Mouse (Mus musculus) regulatory T cell (primary cell): Measurements from ENCODE around the gene Nsdhl.

Source experiments
- in situ Hi-C: fragments of 300-600 bp; cut with MboI, MseI; formaldehyde crosslinking; loops from one replicate; pipeline ENCODE4 v1.15.1; 2025; ENCODE audit warnings: high pct_unique_total_duplicates

Nsdhl gene

DNA sequence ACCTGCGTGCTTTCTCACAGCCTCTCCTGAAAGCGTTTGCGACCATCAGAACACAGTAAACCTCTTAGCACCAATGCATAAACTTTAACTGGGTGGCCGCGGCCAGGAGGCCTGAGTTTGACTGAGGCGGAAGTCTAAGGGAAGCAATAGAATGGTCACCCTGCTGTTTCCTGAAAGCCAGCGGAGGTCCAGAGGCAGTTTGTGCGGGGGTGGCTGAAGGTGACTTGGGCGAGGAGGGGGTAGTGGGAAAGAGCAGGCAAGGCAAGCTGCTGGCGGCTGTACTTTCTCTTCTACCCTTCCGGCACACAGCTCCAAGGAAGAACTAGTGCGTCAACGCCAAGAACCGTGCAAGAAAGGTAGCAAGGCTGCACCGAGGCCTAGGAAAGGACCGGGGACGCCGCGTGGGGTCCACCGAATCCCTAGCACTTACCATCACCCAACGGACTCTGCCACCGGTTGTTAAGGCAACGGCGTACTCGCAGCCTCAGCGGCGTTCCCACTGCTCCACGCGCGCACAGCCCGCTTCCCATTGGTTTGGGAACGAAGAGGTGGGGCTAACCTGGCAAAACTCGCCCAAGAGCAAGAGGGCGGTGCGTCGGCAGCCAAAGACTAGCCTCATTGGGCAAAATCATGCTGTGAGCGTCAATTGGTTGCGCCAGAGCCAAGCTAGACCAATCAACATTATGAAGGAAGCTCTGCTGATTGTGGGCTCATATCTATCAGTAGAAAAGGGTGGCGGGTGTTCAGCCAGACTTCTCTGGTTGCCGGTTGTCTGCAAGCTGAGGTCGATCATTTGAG lies at the start of gene Nsdhl, which contains the start of gene Cetn2:
Gene Nsdhl, plus strand, starts transcription at position 674 of the 798 bp plus-strand sequence.
Gene Cetn2, minus strand, starts transcription at position 528 of the 798 bp plus-strand sequence.
- in situ Hi-C loops = no loop called here

DNA sequence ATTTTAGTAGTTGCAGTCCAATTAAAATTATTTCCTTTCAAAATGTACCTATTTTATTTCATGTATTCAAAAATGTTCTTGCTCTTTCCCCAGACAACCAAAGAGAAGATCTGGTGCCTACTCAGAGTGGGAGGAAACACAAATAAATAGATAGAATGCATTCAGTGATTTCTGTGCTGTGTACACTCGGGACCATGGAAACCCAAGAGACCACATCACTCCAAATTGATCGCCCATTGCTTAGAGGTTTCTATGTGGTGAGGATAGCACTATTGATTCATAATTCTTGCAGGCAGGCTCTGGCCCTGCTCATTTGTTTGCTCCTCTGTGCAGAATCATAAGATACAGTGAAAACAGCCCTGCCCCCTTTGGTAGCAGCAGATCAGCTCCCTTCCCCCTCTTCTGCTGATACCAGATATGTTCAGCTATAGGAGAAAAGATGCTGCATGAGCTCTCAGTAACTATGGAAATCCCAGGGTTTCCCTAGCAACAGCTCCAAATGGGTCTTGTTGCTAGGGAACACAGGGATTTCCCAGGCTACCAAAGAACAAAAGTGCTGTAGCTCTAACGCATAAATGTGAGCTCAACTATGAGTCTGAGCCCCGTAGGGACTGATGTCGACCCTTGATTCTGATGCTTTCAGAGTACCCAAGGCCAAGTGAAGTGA lies 22.8 kb upstream of the Nsdhl start:
- in situ Hi-C loops = no loop called here

DNA sequence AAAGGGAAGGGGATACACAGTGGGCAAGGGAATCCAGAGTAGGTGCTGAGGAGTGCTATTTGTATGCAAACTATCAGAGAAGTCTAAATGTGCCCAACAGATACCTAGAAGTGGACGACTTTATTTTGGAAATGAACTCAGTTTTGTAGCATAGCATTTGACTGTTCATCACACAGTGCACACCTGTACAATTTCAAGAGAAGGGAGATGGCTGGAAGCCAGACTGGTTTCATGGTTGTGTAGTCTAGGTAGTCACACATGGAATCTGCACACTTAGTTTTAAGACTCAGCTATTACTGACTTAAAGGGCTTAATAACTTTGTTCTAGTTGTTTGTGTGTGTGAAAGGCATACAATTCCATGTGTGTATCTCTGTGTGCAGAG lies 22.3 kb upstream of the Nsdhl start:
- in situ Hi-C loops = no loop called here

DNA sequence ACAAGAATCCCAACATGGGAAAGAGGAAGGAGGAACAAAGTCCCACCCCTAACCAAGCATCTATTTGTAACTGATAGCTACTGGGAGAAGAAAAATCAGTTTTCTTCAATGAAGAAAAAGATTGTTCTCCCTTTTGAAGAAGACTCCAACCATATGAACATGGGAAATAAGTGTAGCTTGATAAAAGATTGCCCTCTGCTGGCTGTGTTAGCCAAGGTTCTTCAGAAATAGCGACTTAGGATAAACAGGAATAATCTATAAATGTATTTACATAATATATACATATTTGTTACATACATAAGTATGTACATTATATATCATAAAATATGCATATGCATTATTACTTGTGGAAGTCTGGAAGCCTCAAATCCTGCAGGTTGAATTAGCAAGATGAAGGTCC lies 15.8 kb upstream of the Nsdhl start:
- in situ Hi-C loops = loop anchor here (10.0 kb wide), 1 partner anchor 1708 kb away; no protein-coding TSS in a partner anchor

DNA sequence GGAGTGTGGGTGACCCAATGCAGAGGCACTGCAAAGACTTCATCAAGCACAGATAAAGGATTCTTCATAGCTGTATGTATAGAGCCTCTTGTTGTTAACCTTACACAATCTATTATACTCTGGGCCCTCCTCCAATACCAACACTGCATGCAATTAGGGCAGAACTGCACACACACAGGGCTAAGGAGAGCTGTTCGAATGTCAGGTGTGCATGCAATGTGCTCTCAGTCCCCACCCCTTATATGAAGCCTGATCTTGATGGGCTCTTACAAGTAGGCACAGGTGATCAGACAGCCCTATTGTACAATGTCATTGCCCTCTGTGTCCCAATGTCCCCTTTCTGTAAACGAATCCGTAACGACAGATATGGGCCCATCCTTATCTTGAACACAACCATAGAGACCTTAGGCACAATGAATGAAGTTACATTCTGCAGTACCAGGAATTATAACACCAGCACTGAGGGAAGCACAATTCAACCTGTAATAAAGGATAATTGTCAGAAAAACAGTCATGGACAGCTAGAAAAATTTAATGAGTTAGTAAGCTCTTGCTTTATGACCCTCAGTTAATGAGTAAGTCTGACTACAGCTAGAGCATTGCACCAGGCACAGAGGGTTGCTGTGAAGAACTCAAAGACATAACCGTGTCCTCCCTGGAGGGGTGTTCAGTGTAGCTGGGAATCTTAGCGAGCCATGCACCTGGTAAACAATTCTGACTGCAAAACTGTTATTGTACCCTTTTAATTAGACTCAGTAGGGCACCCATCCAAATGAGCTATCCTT lies 10.5 kb upstream of the Nsdhl start:
- in situ Hi-C loops = loop anchor here (10.0 kb wide), 1 partner anchor 1713 kb away; no protein-coding TSS in a partner anchor

DNA sequence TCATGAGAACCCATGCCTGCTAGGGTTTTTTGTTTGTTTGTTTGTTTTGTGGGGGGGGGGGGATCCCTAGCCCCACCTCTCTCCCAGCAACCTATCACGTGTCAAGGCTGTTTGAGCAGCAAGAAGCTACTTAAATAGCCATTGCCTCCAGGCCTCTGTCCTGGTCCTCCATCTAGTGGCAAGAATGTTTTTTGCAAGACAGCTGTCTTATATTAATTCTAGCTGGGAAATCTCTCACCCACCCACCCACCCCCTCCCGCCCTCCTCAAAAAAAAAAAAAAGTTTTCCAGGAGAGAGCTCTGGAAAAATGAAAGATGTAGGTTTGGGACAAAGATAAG lies 10.0 kb upstream of the Nsdhl start:
- in situ Hi-C loops = loop anchor here (10.0 kb wide), 1 partner anchor 1714 kb away; no protein-coding TSS in a partner anchor

DNA sequence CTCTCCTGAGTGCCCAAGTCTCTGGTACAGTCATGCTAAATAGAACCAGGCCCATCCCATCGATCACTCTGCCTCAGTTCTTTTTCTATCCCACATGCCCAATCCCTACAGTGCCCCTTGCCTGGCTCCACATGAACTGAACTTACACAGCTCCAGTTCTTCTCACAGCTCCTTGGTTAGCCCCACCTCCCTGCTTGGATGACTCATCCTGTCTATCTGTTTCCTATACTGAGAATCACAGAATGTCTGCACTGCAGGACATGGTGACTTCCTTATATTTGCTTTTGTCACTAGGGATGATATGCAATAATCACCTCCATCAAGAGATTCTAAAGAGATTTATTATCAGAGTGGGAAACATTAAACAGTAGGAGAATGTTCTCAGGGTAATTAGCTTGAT lies 6.7 kb upstream of the Nsdhl start:
- in situ Hi-C loops = no loop called here

DNA sequence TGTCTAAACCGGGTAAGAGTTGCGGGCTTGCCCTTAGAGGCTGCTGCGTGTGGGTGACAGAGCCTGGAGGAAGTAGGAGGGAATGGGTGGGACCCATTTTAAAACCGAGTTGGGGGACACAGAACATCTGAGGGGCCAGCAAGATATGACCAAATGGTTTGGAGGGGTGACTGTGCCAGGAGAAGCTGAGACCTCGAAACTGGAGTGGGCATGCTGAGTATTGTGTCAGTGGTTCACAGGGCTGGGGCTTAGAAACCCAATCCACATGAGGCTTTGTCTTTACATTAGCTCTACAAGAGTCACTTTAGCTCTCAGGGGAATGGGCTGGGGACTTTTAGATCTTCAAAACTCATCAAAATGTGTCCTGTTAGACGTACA lies 314 bp downstream of the Nsdhl start:
- in situ Hi-C loops = no loop called here

DNA sequence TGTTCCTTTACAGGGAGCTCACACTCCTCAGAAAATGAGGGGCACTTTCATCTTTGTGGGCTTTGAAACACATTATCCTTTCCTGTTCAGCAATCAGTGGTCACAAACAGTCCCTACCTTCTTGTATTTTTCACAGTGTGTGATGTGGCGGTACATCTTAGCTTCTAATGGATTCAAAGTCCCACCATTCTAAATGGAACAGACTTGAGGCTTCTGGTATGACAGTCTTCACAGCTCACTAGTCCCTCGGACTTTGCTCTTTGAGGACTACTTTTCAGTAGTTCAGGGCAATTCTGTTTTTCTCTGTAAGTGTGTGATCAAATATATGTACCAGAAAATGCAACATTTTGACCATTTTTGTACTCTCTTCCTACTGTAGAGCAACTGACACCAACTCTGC lies 3.0 kb downstream of the Nsdhl start:
- in situ Hi-C loops = no loop called here

DNA sequence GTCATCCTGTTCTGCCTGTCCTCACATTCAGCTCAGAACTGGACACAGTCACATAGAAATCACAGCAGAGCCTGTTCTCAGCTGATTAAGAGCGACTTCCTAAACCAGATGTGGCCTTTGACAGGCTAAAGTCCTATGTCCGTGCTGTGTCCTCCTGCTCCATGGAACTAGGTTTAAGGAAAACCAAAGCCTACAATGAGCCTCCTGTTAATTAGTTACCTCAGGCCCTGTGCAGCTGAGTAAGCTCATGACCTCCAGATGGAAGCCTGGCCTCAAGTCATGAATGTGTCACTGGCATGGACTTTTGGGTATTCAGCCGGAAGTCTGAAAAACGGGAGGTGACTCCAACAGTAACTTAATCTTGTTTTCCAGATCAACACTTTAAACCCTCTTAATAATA lies 35.1 kb downstream of the Nsdhl start:
- in situ Hi-C loops = no loop called here

DNA sequence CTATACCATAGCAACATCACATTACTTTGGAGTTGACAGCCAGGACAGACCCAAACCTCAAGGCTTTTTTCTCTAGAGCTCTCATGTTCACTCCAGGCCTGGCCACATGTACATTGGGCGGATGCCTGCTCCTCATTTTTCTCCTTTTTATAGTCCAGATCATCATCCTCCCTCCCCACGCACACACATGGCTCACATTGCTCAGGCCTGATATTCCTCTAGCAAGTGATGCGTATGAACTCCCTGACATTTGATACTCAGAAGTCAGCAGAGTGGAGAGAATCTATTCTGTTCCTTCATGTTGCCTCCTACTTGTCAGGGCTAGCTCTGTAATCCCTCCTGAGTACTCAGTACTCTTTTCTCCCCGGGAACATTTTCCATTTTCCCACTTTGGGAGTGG lies 38.1 kb downstream of the Nsdhl start:
- in situ Hi-C loops = no loop called here

DNA sequence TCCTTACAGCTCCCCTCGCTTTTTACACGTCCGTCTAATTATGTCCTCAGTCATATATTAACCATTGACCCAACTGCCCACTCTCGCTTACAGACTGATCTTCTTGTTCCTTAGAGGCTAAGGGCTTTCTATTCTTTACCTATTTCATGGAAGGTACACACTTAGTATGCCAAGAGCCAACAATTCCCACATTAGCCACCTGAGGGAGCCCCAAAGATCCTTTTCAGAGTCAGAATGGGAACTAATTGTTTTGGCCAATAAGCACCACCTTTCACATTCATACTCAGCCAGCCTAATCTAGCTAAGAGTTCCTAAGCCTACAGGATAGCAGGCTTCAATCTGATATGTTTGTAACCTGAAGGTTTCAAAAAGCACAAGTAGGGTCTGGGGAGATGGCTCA lies 42.1 kb downstream of the Nsdhl start:
- in situ Hi-C loops = no loop called here

DNA sequence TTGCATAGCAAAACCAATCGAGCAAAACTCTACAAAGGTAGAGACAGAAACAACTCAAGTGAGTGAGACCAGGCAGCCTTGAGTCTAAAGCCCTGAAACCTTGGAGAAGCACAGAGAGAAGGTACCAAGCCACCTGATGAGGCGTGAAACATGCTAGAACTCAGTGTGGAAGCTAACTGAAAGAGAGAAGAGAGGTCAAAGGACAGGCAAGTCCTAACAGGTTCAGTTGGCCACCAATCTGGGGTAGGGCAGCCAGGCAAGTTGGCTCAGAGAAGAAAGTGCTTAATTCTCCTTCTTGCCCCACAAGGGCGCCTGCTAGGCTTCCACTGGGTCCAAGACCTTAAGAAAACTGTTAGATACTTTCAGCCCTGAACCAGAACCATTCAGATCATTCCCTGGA lies 43.2 kb downstream of the Nsdhl start:
- in situ Hi-C loops = no loop called here

DNA sequence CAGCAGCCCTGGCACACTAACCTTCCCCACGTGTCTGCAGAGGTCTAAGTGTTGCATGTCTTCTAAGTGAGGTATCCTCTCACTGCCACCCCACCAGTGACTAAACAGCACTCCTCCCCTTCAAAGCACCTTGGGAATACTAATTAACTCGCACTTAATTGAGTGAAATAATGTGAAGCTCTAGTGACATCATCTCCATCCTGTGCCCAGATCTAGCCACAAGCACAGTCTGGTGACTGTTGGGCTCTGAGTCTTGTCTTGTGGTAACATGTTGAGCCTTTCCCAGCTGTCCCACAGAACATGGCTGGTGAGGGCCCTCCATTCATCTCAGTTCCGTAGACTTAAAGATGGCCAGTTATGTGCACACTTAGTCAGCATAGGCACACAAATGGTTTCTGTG lies 44.4 kb downstream of the Nsdhl start:
- in situ Hi-C loops = no loop called here

DNA sequence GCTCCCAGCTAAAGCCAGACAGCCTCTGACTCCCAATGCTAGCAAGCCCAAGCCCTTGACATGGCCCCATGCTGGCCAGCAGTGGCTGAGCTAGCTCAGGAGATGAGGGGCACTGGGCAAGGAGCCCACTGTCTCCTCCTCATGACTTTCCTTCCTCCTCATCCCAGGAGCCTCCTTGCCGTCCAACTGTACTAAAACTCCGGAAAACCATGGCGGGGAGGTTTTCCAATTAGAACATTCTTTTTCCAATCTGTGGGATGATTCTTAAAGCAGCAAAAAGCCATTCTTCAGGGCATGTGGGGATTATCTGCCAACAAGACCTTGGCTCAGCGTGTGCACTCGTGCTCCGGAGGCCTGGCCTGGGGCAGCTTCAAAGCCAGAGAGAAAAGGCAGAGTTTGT lies 64.5 kb downstream of the Nsdhl start:
- in situ Hi-C loops = no loop called here

DNA sequence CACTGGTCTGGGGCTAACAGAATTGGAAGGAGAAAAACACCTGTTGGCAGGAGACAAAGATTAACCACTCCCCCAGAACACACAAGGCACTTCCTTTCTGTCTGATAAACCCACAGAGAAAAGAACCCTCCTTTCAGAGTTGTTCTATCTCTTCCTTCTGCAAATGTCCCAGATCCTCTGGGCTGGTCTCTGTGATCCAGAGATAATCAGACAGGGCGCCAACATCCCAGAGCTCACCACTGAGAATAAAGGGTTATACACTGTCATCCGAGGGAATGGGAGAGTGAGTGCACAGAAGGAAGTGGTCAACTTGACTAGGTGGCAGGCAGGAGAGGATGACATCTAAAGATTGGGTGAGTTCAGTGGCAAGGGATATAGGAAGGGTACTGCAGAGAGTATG lies 67.2 kb downstream of the Nsdhl start:
- in situ Hi-C loops = no loop called here

DNA sequence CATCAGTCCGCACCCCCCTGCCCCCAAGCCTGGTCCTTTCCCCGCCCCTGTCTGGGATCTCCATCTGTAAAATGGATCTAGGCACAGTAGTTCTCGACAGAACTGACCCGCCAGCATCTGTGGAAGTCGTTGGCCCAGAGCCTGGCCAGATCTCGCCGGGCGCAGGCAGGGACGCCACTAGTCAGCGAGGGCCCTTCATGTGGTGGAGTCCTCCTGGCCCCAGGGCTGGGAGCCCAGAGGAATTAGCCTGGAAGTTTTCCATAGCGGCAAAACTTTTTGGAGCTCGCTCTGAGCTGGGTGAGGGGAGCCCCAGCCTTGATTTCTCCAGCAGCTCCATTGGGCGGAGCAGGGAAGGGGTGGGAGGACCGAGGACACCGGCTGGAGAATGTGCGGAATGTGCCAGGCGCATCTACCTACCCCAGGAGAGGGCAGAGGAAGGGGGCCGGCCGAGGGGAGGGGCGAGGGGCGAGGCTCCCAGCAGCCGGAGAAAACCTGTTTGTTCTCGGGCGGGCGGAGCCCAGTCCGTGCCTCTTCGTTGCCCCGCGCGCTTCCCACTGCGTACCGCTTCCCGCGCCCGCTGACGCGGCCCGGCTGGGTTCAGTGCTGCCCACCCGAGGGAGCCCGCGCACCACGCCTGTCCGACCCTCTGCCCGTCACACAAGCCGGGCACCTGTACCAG lies 68.6 kb downstream of the Nsdhl start, which contains the start of gene Zfp185:
Gene Zfp185, plus strand, starts transcription at position 499 of the 679 bp plus-strand sequence.
- in situ Hi-C loops = no loop called here

DNA sequence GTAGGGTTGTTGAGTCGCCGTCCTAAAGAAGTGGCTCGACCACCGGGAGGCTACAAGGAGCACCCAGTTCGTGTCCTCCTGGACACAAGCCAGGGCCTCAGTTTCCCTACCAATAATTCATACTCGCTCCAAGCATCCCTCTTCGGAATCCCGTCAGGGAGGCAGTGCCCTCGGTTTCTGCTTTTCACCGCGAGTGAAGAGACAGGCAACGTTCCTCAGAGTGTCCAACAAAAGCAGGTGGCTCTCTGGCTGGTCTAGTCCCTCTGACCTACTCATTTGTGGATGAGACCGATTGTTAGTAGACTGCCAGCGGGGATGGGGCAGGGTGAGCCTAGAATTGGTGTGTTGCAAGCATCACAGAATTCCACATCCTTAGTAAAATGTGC lies 69.2 kb downstream of the Nsdhl start:
- in situ Hi-C loops = no loop called here

DNA sequence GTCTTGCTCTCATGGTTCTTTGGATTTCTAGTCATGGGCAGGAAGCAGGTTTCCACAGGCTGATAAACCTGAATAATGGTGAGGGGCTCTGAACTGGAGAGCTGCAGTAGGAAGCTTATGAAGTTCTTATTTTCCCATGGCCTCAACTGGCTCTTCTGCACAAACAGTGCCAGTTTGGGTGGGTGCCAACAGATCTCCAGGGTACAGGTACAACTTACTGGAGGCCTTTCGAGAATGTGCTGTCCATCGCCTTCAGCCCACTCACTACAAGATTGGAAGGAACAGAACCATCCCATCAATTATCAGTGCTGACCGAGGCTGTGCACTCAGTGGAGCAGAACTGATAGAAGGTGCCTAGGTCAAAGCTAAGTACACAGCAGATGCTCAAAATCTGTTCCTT lies 70.1 kb downstream of the Nsdhl start:
- in situ Hi-C loops = no loop called here

DNA sequence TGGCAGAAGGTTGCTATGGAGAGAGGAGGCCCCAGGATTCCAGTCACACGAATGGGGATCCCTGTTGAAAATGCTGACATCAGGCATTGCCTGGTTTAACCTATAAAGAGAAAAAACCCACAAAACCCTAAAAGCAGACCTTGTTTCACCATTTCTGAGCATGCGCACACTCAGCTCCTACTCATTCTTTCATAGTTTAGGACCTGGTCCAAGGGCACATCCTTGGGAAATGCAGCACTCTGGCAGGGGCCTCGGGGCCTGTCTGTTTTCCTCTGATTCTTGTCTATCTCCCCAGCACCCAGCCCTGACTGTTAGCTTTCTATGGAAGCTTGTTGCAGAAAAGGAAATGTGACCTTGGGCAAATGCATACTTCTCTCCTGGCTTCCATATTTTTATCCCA lies 72.2 kb downstream of the Nsdhl start:
- in situ Hi-C loops = no loop called here

DNA sequence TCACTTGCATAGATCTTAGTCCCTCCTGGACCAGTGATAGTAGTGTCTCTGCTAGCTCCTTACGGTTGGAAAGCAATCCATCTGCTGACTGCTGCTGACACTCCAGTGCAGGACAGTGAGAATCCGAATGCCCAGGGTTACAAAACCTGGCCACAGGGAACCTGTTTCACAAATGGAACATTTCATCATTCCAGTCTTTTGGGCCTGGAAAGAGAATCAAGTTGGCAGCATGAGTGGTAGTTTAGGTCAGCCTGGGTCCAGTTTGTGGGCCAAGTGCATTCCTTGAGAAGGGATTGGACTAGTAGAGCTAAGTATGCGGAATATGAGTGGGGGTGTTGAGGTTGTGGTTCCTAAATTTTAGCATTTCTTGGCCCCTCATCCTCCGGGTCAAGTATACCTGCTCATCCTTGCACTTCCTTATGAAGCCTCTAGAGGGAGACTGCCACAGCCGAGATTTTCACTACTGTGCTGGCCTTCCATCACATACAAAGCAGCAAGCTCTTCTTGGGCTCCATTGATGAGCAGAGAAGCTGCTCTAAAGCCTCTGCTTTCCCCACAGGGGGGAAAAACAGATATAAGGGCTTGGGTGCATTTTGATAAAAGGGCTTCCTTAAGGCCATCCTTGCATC lies 74.0 kb downstream of the Nsdhl start:
- in situ Hi-C loops = no loop called here
